Mouse (Mus musculus): Measurements from ENCODE around the gene Runx1. TPM values are rescaled to one million over a fixed set of nuclear protein-coding genes. Genes with fewer than 3 reads are reported as not detected.

The Runx1 gene
- polyA plus RNA-seq, 1 experiment = not detected

GRCm38 (mm10) chr16:92790601-92791000 lies 35.3 kb downstream of the Runx1 start:
- no peak overlapping the region for H3K4me3 ChIP-seq (ENCODE audit: insufficient read depth, low read depth, low read length)
- TF ChIP-seq POLR2A (IDR thresholded peaks at IDR 0.05; ENCODE audit: insufficient read depth, low read depth, low read length) = no peak
- TF ChIP-seq CTCF (IDR thresholded peaks at IDR 0.05; ENCODE audit: insufficient read depth, low read depth, low read length) = no peak
- H3K27ac ChIP-seq (ENCODE audit: insufficient read depth, low read depth, low read length) = no peak overlapping the region
- 87% methylated on average over 6 of the region's 6 CpGs for WGBS
- H3K4me1 ChIP-seq (ENCODE audit: control insufficient read depth, insufficient read depth, low read length) = no peaks in the 10 kb centered on the region

GRCm38 (mm10) chr16:92789840-92790239 lies 36.1 kb downstream of the Runx1 start:
- Histone ChIP-seq H3K27ac (ENCODE audit: insufficient read depth, low read depth, low read length) (no peak overlapping the region), H3K4me3 (ENCODE audit: insufficient read depth, low read depth, low read length) (no peak overlapping the region), H3K4me1 (ENCODE audit: control insufficient read depth, insufficient read depth, low read length) (no peaks in the 10 kb centered on the region)
- 94% methylated on average over 4 of the region's 4 CpGs for WGBS
- no peak for TF ChIP-seq CTCF (IDR thresholded peaks at IDR 0.05; ENCODE audit: insufficient read depth, low read depth, low read length)

GRCm38 (mm10) chr16:92788446-92788845 lies 37.5 kb downstream of the Runx1 start:
- Histone ChIP-seq H3K4me3 (ENCODE audit: insufficient read depth, low read depth, low read length) (no peak overlapping the region), H3K27ac (ENCODE audit: insufficient read depth, low read depth, low read length) (no peak overlapping the region), H3K4me1 (ENCODE audit: control insufficient read depth, insufficient read depth, low read length) (peaks cover 8% of the 10 kb centered on the region)
- WGBS = 81% methylated on average over 11 of the region's 11 CpGs
- no peak for TF ChIP-seq POLR2A (IDR thresholded peaks at IDR 0.05; ENCODE audit: insufficient read depth, low read depth, low read length)

- H3K4me1 ChIP-seq (ENCODE audit: control insufficient read depth, insufficient read depth, low read length) = peaks cover 18% of the 10 kb centered on the region
- TF ChIP-seq CTCF (IDR thresholded peaks at IDR 0.05; ENCODE audit: insufficient read depth, low read depth, low read length) = no peak
- TF ChIP-seq POLR2A (IDR thresholded peaks at IDR 0.05; ENCODE audit: insufficient read depth, low read depth, low read length) = no peak
- 78% methylated on average over 5 of the region's 5 CpGs for WGBS
Measured at GRCm38 (mm10) chr16:92786883-92787321, 39.0 kb downstream of the Runx1 start.

GRCm38 (mm10) chr16:92786276-92786882 lies 39.6 kb downstream of the Runx1 start:
- 82% methylated on average over 6 of the region's 6 CpGs for WGBS
- TF ChIP-seq POLR2A (IDR thresholded peaks at IDR 0.05; ENCODE audit: insufficient read depth, low read depth, low read length) (no peak), CTCF (IDR thresholded peaks at IDR 0.05; ENCODE audit: insufficient read depth, low read depth, low read length) (no peak)
- H3K27ac ChIP-seq (ENCODE audit: insufficient read depth, low read depth, low read length) = no peak overlapping the region
- H3K4me3 ChIP-seq (ENCODE audit: insufficient read depth, low read depth, low read length) = no peak overlapping the region
- H3K4me1 ChIP-seq (ENCODE audit: control insufficient read depth, insufficient read depth, low read length) = peaks cover 18% of the 10 kb centered on the region

More at GRCm38 (mm10) chr16:92786883-92787321, 39.0 kb downstream of the Runx1 start:
- Histone ChIP-seq H3K4me3 (ENCODE audit: insufficient read depth, low read depth, low read length) (no peak overlapping the region), H3K27ac (ENCODE audit: insufficient read depth, low read depth, low read length) (no peak overlapping the region)

- no peak overlapping the region for H3K4me3 ChIP-seq (ENCODE audit: insufficient read depth, low read depth, low read length)
- TF ChIP-seq CTCF (IDR thresholded peaks at IDR 0.05; ENCODE audit: insufficient read depth, low read depth, low read length) (no peak), POLR2A (IDR thresholded peaks at IDR 0.05; ENCODE audit: insufficient read depth, low read depth, low read length) (no peak)
- H3K4me1 ChIP-seq (ENCODE audit: control insufficient read depth, insufficient read depth, low read length) = peaks cover 18% of the 10 kb centered on the region
- H3K27ac ChIP-seq (ENCODE audit: insufficient read depth, low read depth, low read length) = no peak overlapping the region
- 66% methylated on average over 7 of the region's 7 CpGs for WGBS
Measured at GRCm38 (mm10) chr16:92783651-92784131, 42.3 kb downstream of the Runx1 start.

- H3K4me3 ChIP-seq (ENCODE audit: insufficient read depth, low read depth, low read length) = no peak overlapping the region
- H3K27ac ChIP-seq (ENCODE audit: insufficient read depth, low read depth, low read length) = no peak overlapping the region
- peaks cover 18% of the 10 kb centered on the region for H3K4me1 ChIP-seq (ENCODE audit: control insufficient read depth, insufficient read depth, low read length)
- no peak for TF ChIP-seq CTCF (IDR thresholded peaks at IDR 0.05; ENCODE audit: insufficient read depth, low read depth, low read length)
- TF ChIP-seq POLR2A (IDR thresholded peaks at IDR 0.05; ENCODE audit: insufficient read depth, low read depth, low read length) = no peak
- WGBS = 86% methylated on average over 6 of the region's 6 CpGs
Measured at GRCm38 (mm10) chr16:92782408-92782807, 43.5 kb downstream of the Runx1 start.

- no peak overlapping the region for H3K4me3 ChIP-seq (ENCODE audit: insufficient read depth, low read depth, low read length)
- peaks cover 21% of the 10 kb centered on the region for H3K4me1 ChIP-seq (ENCODE audit: control insufficient read depth, insufficient read depth, low read length)
- H3K27ac ChIP-seq (ENCODE audit: insufficient read depth, low read depth, low read length) = no peak overlapping the region
- WGBS = 91% methylated on average over 9 of the region's 9 CpGs
- TF ChIP-seq POLR2A (IDR thresholded peaks at IDR 0.05; ENCODE audit: insufficient read depth, low read depth, low read length) = no peak
- no peak for TF ChIP-seq CTCF (IDR thresholded peaks at IDR 0.05; ENCODE audit: insufficient read depth, low read depth, low read length)
Measured at GRCm38 (mm10) chr16:92779896-92780435, 46.0 kb downstream of the Runx1 start.

GRCm38 (mm10) chr16:92779175-92779574 lies 46.8 kb downstream of the Runx1 start:
- Histone ChIP-seq H3K4me3 (ENCODE audit: insufficient read depth, low read depth, low read length) (no peak overlapping the region), H3K4me1 (ENCODE audit: control insufficient read depth, insufficient read depth, low read length) (peaks cover 22% of the 10 kb centered on the region), H3K27ac (ENCODE audit: insufficient read depth, low read depth, low read length) (no peak overlapping the region)
- TF ChIP-seq CTCF (IDR thresholded peaks at IDR 0.05; ENCODE audit: insufficient read depth, low read depth, low read length) (no peak), POLR2A (IDR thresholded peaks at IDR 0.05; ENCODE audit: insufficient read depth, low read depth, low read length) (no peak)
- 97% methylated on average over 2 of the region's 2 CpGs for WGBS

Data from olfactory bulb, adult 2 months (tissue).